Mouse (Mus musculus) neutrophil, adult 59 days (primary cell): ENCODE data around the gene Nfil3. TPM values are rescaled to one million over a fixed set of nuclear protein-coding genes. Genes with fewer than 3 reads are reported as not detected.

Experiments
- total RNA-seq, 2 experiments: library from RNA; stranded (reverse); gene quantifications; 1 replicate in 1 of 2; 2 replicates in 1 of 2; pipeline ENCODE4 v1.2.4; 2023

Gene Nfil3
- total RNA-seq = 10 to 100 TPM; 83.7 to 98.7 TPM

DNA sequence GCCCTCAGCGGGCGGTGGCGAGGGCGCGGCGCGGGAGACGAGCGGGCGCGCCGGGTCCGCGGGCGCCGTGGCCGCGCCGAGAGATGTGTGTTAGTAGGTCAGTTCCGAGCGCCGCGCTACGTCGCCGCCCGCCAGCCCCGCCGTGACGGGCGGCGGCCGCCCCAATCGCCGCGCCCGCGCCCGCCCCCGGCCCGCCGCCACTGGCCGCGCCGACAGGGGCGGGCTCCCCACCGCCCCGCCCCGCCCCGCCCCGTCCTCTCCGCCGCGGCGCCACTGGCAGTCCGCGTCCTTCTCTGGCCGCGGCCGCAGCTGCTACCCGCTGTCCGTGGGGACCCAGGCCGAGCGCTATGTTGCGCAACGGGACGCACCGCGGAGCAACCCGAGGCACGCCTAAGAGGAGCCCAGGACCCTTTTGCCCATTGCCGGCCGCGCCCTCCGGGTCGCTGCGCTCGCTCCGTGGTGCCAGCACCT is at the start of gene Nfil3:
Gene Nfil3, minus strand, starts transcription at position 123 of the 471 bp plus-strand sequence.

DNA sequence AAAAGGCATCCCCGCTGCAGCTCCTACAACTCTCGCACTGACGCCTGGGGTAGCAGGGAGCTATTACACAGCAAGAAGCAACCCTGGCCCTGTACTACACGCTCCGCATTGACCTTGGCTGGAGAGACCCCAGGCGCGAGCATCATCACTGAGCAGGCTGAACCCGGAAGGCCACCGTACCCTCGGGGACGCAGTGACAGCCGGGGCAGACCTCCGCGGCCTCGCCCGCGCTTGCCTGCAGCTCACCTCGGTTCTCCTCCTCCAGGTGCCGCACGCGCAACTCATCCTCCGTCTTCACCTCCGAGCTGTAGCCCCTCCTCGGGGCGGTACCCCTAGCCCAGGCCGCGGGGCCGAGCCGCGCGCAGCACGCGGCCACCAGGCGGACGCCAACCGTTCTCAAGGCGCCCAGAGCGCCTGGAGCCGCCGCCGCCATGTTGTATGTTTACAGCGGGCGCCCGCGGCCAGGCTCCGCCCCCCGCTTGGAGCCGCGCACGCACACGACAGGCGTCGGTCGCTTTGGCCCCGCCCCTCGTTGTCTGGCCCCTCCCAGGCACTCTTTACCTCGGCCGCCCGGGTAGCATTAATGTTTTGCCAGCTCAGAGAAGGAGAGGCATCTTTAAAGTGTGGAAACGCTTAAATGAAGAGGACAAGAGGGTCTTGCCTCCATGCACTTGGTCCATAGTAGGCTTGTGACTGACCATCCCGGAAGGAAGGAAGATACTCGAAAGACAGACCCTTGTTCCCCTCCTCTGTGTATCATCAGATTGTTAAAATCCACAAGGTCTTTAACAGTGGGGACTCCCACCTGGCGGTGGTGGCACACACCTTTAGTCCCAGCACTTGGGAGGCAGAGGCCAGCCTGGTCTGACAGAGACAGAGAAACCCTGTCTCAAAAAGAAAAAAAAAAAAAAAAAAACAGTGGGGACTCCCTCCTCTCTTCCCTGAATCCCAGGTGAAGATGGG is 51.4 kb downstream of the Nfil3 start, which contains the start of gene Auh:
Gene Auh, minus strand, starts transcription at position 473 of the 963 bp plus-strand sequence.

Other genes starting within 250 kb of the Nfil3 start
- gene Auh, start 51.4 kb downstream of the Nfil3 start, total RNA-seq = 10 to 100 TPM; 41.6 to 51.3 TPM